Mouse (Mus musculus) megakaryocyte progenitor cell, adult 5-6 weeks (primary cell): ENCODE measurements around the gene Lin7b. TPM values are rescaled to one million over a fixed set of nuclear protein-coding genes. Genes with fewer than 3 reads are reported as not detected.
"Not testable (repeated sequence)": the region's sequence is repeated elsewhere in the genome, so short reads cannot be mapped to it uniquely, and the experiment has no call there.

ENCODE experiments used
- ATAC-seq: replicated peaks from 2 replicates; pipeline ENCODE4 v1.8.0; 2016; ENCODE audit warnings: mild to moderate bottlenecking, moderate TSS enrichment, inconsistent platforms; ENCODE audit not compliant: poor library complexity
- total RNA-seq, 2 experiments: library from RNA; stranded (forward) in 1 of 2; stranded (reverse) in 1 of 2; fragments of 157-497, 149-512 nt in 1 of 2; fragments of 200-1000 nt in 1 of 2; gene quantifications; 2 replicates each; pipeline versions ENCODE4 v1.2.3 to v1.2.4; 2015 to 2017

Lin7b gene
- total RNA-seq, 2 experiments from 2014 or later = not detected

GRCm38 (mm10) chr7:45396337-45396775 lies 26.0 kb upstream of the Lin7b start:
- ATAC-seq = not testable (repeated sequence)

GRCm38 (mm10) chr7:45395578-45396336 lies 25.4 kb upstream of the Lin7b start, which contains the start of gene Snrnp70:
Snrnp70 (minus strand) TSS chr7:45395742.
- peak; percentile 92 for ATAC-seq

- peak; percentile 63 for ATAC-seq
Observed at GRCm38 (mm10) chr7:45395129-45395541, 24.8 kb upstream of the Lin7b start.

GRCm38 (mm10) chr7:45386077-45386476 lies 15.7 kb upstream of the Lin7b start:
- ATAC-seq = peak; percentile 60

GRCm38 (mm10) chr7:45376057-45376456 lies 5.7 kb upstream of the Lin7b start:
- ATAC-seq = no peak

GRCm38 (mm10) chr7:45374620-45375019 lies 4.2 kb upstream of the Lin7b start:
- no peak for ATAC-seq

GRCm38 (mm10) chr7:45372371-45372770 lies 2.0 kb upstream of the Lin7b start:
- no peak for ATAC-seq

GRCm38 (mm10) chr7:45369836-45370474 lies 428 bp downstream of the Lin7b start:
- ATAC-seq = no peak

GRCm38 (mm10) chr7:45369022-45369745 lies 1.2 kb downstream of the Lin7b start:
- no peak for ATAC-seq

- ATAC-seq = no peak
Observed at GRCm38 (mm10) chr7:45368178-45368577, 2.2 kb downstream of the Lin7b start.

- ATAC-seq = peak; percentile 77
Observed at GRCm38 (mm10) chr7:45367020-45367880, 3.1 kb downstream of the Lin7b start.

- no peak for ATAC-seq
Observed at GRCm38 (mm10) chr7:45366652-45367019, 3.7 kb downstream of the Lin7b start, which contains the start of gene Ppfia3. Ppfia3 (minus strand) TSS chr7:45367019.

- ATAC-seq = no peak
Observed at GRCm38 (mm10) chr7:45365742-45366651, 4.4 kb downstream of the Lin7b start.

GRCm38 (mm10) chr7:45363983-45364382 lies 6.4 kb downstream of the Lin7b start:
- ATAC-seq = no peak

- ATAC-seq = peak; percentile 39
Observed at GRCm38 (mm10) chr7:45362801-45363200, 7.6 kb downstream of the Lin7b start.

- ATAC-seq = peak; percentile 82
Observed at GRCm38 (mm10) chr7:45361243-45361804, 9.1 kb downstream of the Lin7b start.

- ATAC-seq = no peak
Observed at GRCm38 (mm10) chr7:45360404-45361125, 9.8 kb downstream of the Lin7b start.

GRCm38 (mm10) chr7:45359081-45359480 lies 11.3 kb downstream of the Lin7b start:
- not testable (repeated sequence) for ATAC-seq
